Mouse (Mus musculus): ENCODE data around the gene B9d2. TPM values are rescaled to one million over a fixed set of nuclear protein-coding genes. Genes with fewer than 3 reads are reported as not detected.
A peak's percentile ranks its signal among the peaks of the same experiment; 100 is the strongest.

Gene B9d2
- polyA plus RNA-seq, 1 experiment: 51.5 TPM

- no peak for TF ChIP-seq POLR2A (IDR thresholded peaks at IDR 0.05; ENCODE audit: borderline replicate concordance, extremely low read depth, insufficient read depth, insufficient read length, poor library complexity, severe bottlenecking)
- TF ChIP-seq CTCF (IDR thresholded peaks at IDR 0.05; ENCODE audit: borderline replicate concordance, extremely low read depth, insufficient read depth, insufficient read length): no peak
- DNase-seq (ENCODE audit: low read depth): no peak
Measured at GRCm38 (mm10) chr7:25688810-25689586, 8.4 kb downstream of the B9d2 start.

GRCm38 (mm10) chr7:25689603-25690021 lies 9.0 kb downstream of the B9d2 start:
- TF ChIP-seq CTCF (IDR thresholded peaks at IDR 0.05; ENCODE audit: borderline replicate concordance, extremely low read depth, insufficient read depth, insufficient read length): no peak
- no peak for TF ChIP-seq POLR2A (IDR thresholded peaks at IDR 0.05; ENCODE audit: borderline replicate concordance, extremely low read depth, insufficient read depth, insufficient read length, poor library complexity, severe bottlenecking)
- DNase-seq (ENCODE audit: low read depth): no peak

GRCm38 (mm10) chr7:25690051-25690450 lies 9.5 kb downstream of the B9d2 start:
- DNase-seq (ENCODE audit: low read depth): no peak
- TF ChIP-seq CTCF (IDR thresholded peaks at IDR 0.05; ENCODE audit: borderline replicate concordance, extremely low read depth, insufficient read depth, insufficient read length): no peak
- TF ChIP-seq POLR2A (IDR thresholded peaks at IDR 0.05; ENCODE audit: borderline replicate concordance, extremely low read depth, insufficient read depth, insufficient read length, poor library complexity, severe bottlenecking): no peak

GRCm38 (mm10) chr7:25694104-25694503 lies 13.5 kb downstream of the B9d2 start:
- DNase-seq (ENCODE audit: low read depth): peak; percentile 42
- no peak for TF ChIP-seq CTCF (IDR thresholded peaks at IDR 0.05; ENCODE audit: borderline replicate concordance, extremely low read depth, insufficient read depth, insufficient read length)
- TF ChIP-seq POLR2A (IDR thresholded peaks at IDR 0.05; ENCODE audit: borderline replicate concordance, extremely low read depth, insufficient read depth, insufficient read length, poor library complexity, severe bottlenecking): no peak

- TF ChIP-seq CTCF (IDR thresholded peaks at IDR 0.05; ENCODE audit: borderline replicate concordance, extremely low read depth, insufficient read depth, insufficient read length) (no peak), POLR2A (IDR thresholded peaks at IDR 0.05; ENCODE audit: borderline replicate concordance, extremely low read depth, insufficient read depth, insufficient read length, poor library complexity, severe bottlenecking) (no peak)
- DNase-seq (ENCODE audit: low read depth): no peak
Measured at GRCm38 (mm10) chr7:25699851-25700250, 19.3 kb downstream of the B9d2 start.

GRCm38 (mm10) chr7:25700732-25701131 lies 20.2 kb downstream of the B9d2 start:
- no peak for DNase-seq (ENCODE audit: low read depth)
- TF ChIP-seq CTCF (IDR thresholded peaks at IDR 0.05; ENCODE audit: borderline replicate concordance, extremely low read depth, insufficient read depth, insufficient read length): 0 out of 2 replicates have a peak, but pooled peaks have one; percentile 5
- no peak for TF ChIP-seq POLR2A (IDR thresholded peaks at IDR 0.05; ENCODE audit: borderline replicate concordance, extremely low read depth, insufficient read depth, insufficient read length, poor library complexity, severe bottlenecking)

GRCm38 (mm10) chr7:25702350-25702749 lies 21.8 kb downstream of the B9d2 start:
- TF ChIP-seq POLR2A (IDR thresholded peaks at IDR 0.05; ENCODE audit: borderline replicate concordance, extremely low read depth, insufficient read depth, insufficient read length, poor library complexity, severe bottlenecking): no peak
- DNase-seq (ENCODE audit: low read depth): no peak

GRCm38 (mm10) chr7:25703793-25704494 lies 23.4 kb downstream of the B9d2 start:
- DNase-seq (ENCODE audit: low read depth): no peak
- no peak for TF ChIP-seq POLR2A (IDR thresholded peaks at IDR 0.05; ENCODE audit: borderline replicate concordance, extremely low read depth, insufficient read depth, insufficient read length, poor library complexity, severe bottlenecking)
- TF ChIP-seq CTCF (IDR thresholded peaks at IDR 0.05; ENCODE audit: borderline replicate concordance, extremely low read depth, insufficient read depth, insufficient read length): no peak

GRCm38 (mm10) chr7:25704716-25705364 lies 24.3 kb downstream of the B9d2 start:
- no peak for DNase-seq (ENCODE audit: low read depth)
- TF ChIP-seq CTCF (IDR thresholded peaks at IDR 0.05; ENCODE audit: borderline replicate concordance, extremely low read depth, insufficient read depth, insufficient read length): no peak
- no peak for TF ChIP-seq POLR2A (IDR thresholded peaks at IDR 0.05; ENCODE audit: borderline replicate concordance, extremely low read depth, insufficient read depth, insufficient read length, poor library complexity, severe bottlenecking)

GRCm38 (mm10) chr7:25705801-25706251 lies 25.2 kb downstream of the B9d2 start:
- no peak for DNase-seq (ENCODE audit: low read depth)
- TF ChIP-seq POLR2A (IDR thresholded peaks at IDR 0.05; ENCODE audit: borderline replicate concordance, extremely low read depth, insufficient read depth, insufficient read length, poor library complexity, severe bottlenecking): no peak
- no peak for TF ChIP-seq CTCF (IDR thresholded peaks at IDR 0.05; ENCODE audit: borderline replicate concordance, extremely low read depth, insufficient read depth, insufficient read length)

GRCm38 (mm10) chr7:25706578-25707170 lies 26.1 kb downstream of the B9d2 start:
- no peak for DNase-seq (ENCODE audit: low read depth)
- no peak for TF ChIP-seq CTCF (IDR thresholded peaks at IDR 0.05; ENCODE audit: borderline replicate concordance, extremely low read depth, insufficient read depth, insufficient read length)
- no peak for TF ChIP-seq POLR2A (IDR thresholded peaks at IDR 0.05; ENCODE audit: borderline replicate concordance, extremely low read depth, insufficient read depth, insufficient read length, poor library complexity, severe bottlenecking)

Data from brain, embryonic 14.5 days (tissue).